In genomic region chr4:139833036-139833634, GRCm38 (mm10) we compare ENCODE assay signal across 9 mouse cellular contexts. TPM values are rescaled to one million over a fixed set of nuclear protein-coding genes. Genes with fewer than 3 reads are reported as not detected.
DNase-seq lines count a peak whose midpoint lies in the region; ATAC-seq and TF ChIP-seq lines count a peak whose summit lies in the region.
"Had no signal": no experiment of that assay in that cellular context is flagged by ENCODE, and none has a peak within 500 bp of the region (broad histone marks: within the 10 kb centered on the region; RNA-seq: fewer than 3 reads in every experiment).

TSS of gene Pax7 (minus strand) at chr4:139833528.

- no peaks in the 10 kb centered on the region for H3K4me1 ChIP-seq in liver, postnatal 0 days (ENCODE audit: insufficient read depth)
- no peaks in the 10 kb centered on the region for H3K4me1 ChIP-seq in liver, embryonic 11.5 days (replicated peaks; ENCODE audit: control insufficient read depth, insufficient read depth, low read length)
- H3K4me1 ChIP-seq in hindbrain, embryonic 16.5 days (ENCODE audit: control insufficient read depth, insufficient read depth, low read depth, low read length), result peaks cover 12% of the 10 kb centered on the region
- H3K4me1 ChIP-seq in neural tube, embryonic 15.5 days, result peaks cover 37% of the 10 kb centered on the region

- no peak for TF ChIP-seq CTCF in liver, postnatal 0 days (IDR thresholded peaks at IDR 0.05; ENCODE audit: low read depth)
- no peak for TF ChIP-seq CTCF in layer of hippocampus, adult 2 months (conservative IDR thresholded peaks at IDR 0.05)

- no peaks in the 10 kb centered on the region for H3K9me3 ChIP-seq in liver, postnatal 0 days (ENCODE audit: low read length)
- H3K9me3 ChIP-seq in liver, embryonic 11.5 days (ENCODE audit: control insufficient read depth, low read length), result no peaks in the 10 kb centered on the region
- no peaks in the 10 kb centered on the region for H3K9me3 ChIP-seq in hindbrain, embryonic 16.5 days (ENCODE audit: control insufficient read depth, low read length)
- no peaks in the 10 kb centered on the region for H3K9me3 ChIP-seq in neural tube, embryonic 15.5 days (replicated peaks)

- TF ChIP-seq EP300 in liver, postnatal 0 days (IDR thresholded peaks at IDR 0.05; ENCODE audit: low read depth), result no peak

- WGBS in liver, postnatal 0 days (ENCODE audit: insufficient replicate concordance), result 1% methylated on average over 39 of the region's 41 CpGs
- 1% methylated on average over 35 of the region's 41 CpGs for WGBS in liver, embryonic 11.5 days
- 2% methylated on average over 41 of the region's 41 CpGs for WGBS in hindbrain, embryonic 16.5 days
- 1% methylated on average over 41 of the region's 41 CpGs for WGBS in neural tube, embryonic 15.5 days

- H3K9ac ChIP-seq in liver, postnatal 0 days (replicated peaks), result no peak within 1 kb of the TSS
- H3K9ac ChIP-seq in liver, embryonic 11.5 days (ENCODE audit: low read depth, low read length), result no peak within 1 kb of the TSS
- no peak within 1 kb of the TSS for H3K9ac ChIP-seq in hindbrain, embryonic 16.5 days (ENCODE audit: low read depth, low read length)
- H3K9ac ChIP-seq in neural tube, embryonic 15.5 days (replicated peaks), result no peak within 1 kb of the TSS

- peak; percentile 18 for DNase-seq in adrenal gland, postnatal 14 days
- DNase-seq in adrenal gland, adult 8-10 months, result no peak
- DNase-seq in liver, postnatal 0 days, result no peak
- DNase-seq in liver, embryonic 11.5 days (ENCODE audit: low spot score), result no peak
- DNase-seq in layer of hippocampus, adult 2 months (ENCODE audit: low spot score in 2 of 2), result no peak
- DNase-seq in right cerebral cortex, postnatal 36 days (ENCODE audit: low spot score in 2 of 2), result no peak

- H3K27me3 ChIP-seq in liver, postnatal 0 days (ENCODE audit: insufficient read depth, low read length), result peaks cover 100% of the 10 kb centered on the region
- peaks cover 100% of the 10 kb centered on the region for H3K27me3 ChIP-seq in liver, embryonic 11.5 days (replicated peaks; ENCODE audit: control insufficient read depth, insufficient read depth, low read length)
- peaks cover 67% of the 10 kb centered on the region for H3K27me3 ChIP-seq in hindbrain, embryonic 16.5 days (replicated peaks; ENCODE audit: control insufficient read depth, insufficient read depth, low read length)
- peaks cover 89% of the 10 kb centered on the region for H3K27me3 ChIP-seq in neural tube, embryonic 15.5 days (replicated peaks)

- H3K36me3 ChIP-seq in liver, postnatal 0 days (replicated peaks; ENCODE audit: insufficient read depth, low read length), result no peaks in the 10 kb centered on the region
- H3K36me3 ChIP-seq in liver, embryonic 11.5 days (ENCODE audit: control insufficient read depth, insufficient read depth, low read length), result no peaks in the 10 kb centered on the region
- no peaks in the 10 kb centered on the region for H3K36me3 ChIP-seq in hindbrain, embryonic 16.5 days (ENCODE audit: control insufficient read depth, insufficient read depth, low read length)
- H3K36me3 ChIP-seq in neural tube, embryonic 15.5 days, result no peaks in the 10 kb centered on the region

- H3K27ac ChIP-seq in liver, postnatal 0 days (ENCODE audit: low read depth), result no peak within 1 kb of the TSS
- no peak within 1 kb of the TSS for H3K27ac ChIP-seq in liver, embryonic 11.5 days (ENCODE audit: low read depth, low read length)
- H3K27ac ChIP-seq in hindbrain, embryonic 16.5 days (ENCODE audit: low read depth, low read length), result 0 out of 2 replicates have a peak within 1 kb of the TSS, but pooled peaks have one; percentile 19
- no peak within 1 kb of the TSS; the same call in 1 of the 2 replicates for H3K27ac ChIP-seq in neural tube, embryonic 15.5 days (replicated peaks)
- H3K27ac ChIP-seq in layer of hippocampus, adult 2 months, result no peak within 1 kb of the TSS

- no peak within 1 kb of the TSS for H3K4me3 ChIP-seq in liver, postnatal 0 days (ENCODE audit: low read depth, low read length)
- H3K4me3 ChIP-seq in liver, embryonic 11.5 days (ENCODE audit: low read depth, low read length), result no peak within 1 kb of the TSS
- peak within 1 kb of the TSS; percentile 28 for H3K4me3 ChIP-seq in hindbrain, embryonic 16.5 days (ENCODE audit: low read length)
- H3K4me3 ChIP-seq in neural tube, embryonic 15.5 days (replicated peaks), result peak within 1 kb of the TSS; percentile 18
- no peak within 1 kb of the TSS for H3K4me3 ChIP-seq in layer of hippocampus, adult 2 months

- ATAC-seq in liver, postnatal 0 days, result no peak
- ATAC-seq in liver, embryonic 11.5 days (replicated peaks; ENCODE audit: low FRiP score), result no peak
- ATAC-seq in hindbrain, embryonic 16.5 days, result no peak
- 0 out of 2 replicates have a peak, but pooled peaks have one; percentile 30 for ATAC-seq in neural tube, embryonic 15.5 days (ENCODE audit: low FRiP score)

- H3K4me2 ChIP-seq in liver, postnatal 0 days (ENCODE audit: low read depth, low read length), result 0 out of 2 replicates have a peak within 1 kb of the TSS, but pooled peaks have one; percentile 22
- no peak within 1 kb of the TSS for H3K4me2 ChIP-seq in liver, embryonic 11.5 days
- peak within 1 kb of the TSS; percentile 40 for H3K4me2 ChIP-seq in hindbrain, embryonic 16.5 days (ENCODE audit: low read length)
- H3K4me2 ChIP-seq in neural tube, embryonic 15.5 days, result peak within 1 kb of the TSS; percentile 41

RNA-seq across cellular contexts. Expression of gene Pax7, which starts in this region (rescaled TPM):
- not detected in 2 replicates for total RNA-seq in adrenal gland, postnatal 14 days (2021)
- not detected for total RNA-seq in adrenal gland, adult 8-10 months (2022)
- polyA plus RNA-seq in liver, postnatal 0 days (2015; fragmentation: Nextera tagmentation; extraction: Ambion mirVana), result not detected in 2 replicates
- polyA plus RNA-seq in liver, embryonic 11.5 days (2014; fragmentation: Nextera tagmentation; extraction: Ambion mirVana), result 0.12 and 0.19 TPM in 2 replicates
- 0.24 and 0.60 TPM in 2 replicates for polyA plus RNA-seq in hindbrain, embryonic 16.5 days (2015; fragmentation: Nextera tagmentation; extraction: Ambion mirVana)
- 0.14 and 0.17 TPM in 2 replicates for polyA plus RNA-seq in neural tube, embryonic 15.5 days (2015; fragmentation: Nextera tagmentation; extraction: Ambion mirVana)
- not detected for total RNA-seq in layer of hippocampus, adult 2 months (2021)
- total RNA-seq: left cerebral cortex, postnatal 36 days had no signal

Comparison
In these comparisons a context has a peak if more than half of its experiments do, and no peak if none do; other contexts are left out.
1. Peak in DNase-seq in adrenal gland, postnatal 14 days; RNA of the gene not detected or under 1 TPM.
2. Peak in ATAC-seq, H3K4me3 ChIP-seq and H3K4me2 ChIP-seq in neural tube, embryonic 15.5 days; RNA of the gene not detected or under 1 TPM.